Mouse (Mus musculus) c-Kit-negative CD71-positive TER-119-positive erythroid progenitor cells, embryonic 14.5 days (primary cell): ENCODE measurements around the gene Ntn5.

Experiments
- DNase-seq: peaks from one replicate; pipeline ENCODE4 v3.0.0-alpha.2; 2013; ENCODE audit warnings: low read depth, low spot score

Gene Ntn5

GRCm38 (mm10) chr7:45725713-45726112, 41.9 kb downstream of the Ntn5 start, which contains the start of gene Spaca4:
Spaca4 (minus strand) TSS chr7:45725813.
- no peak for DNase-seq

GRCm38 (mm10) chr7:45726419-45726818, 42.6 kb downstream of the Ntn5 start:
- no peak for DNase-seq

GRCm38 (mm10) chr7:45727625-45728024, 43.8 kb downstream of the Ntn5 start:
- no peak for DNase-seq

GRCm38 (mm10) chr7:45730727-45731431, 47.1 kb downstream of the Ntn5 start:
- DNase-seq: no peak

- no peak for DNase-seq
Measured at GRCm38 (mm10) chr7:45733477-45733876, 49.7 kb downstream of the Ntn5 start.

GRCm38 (mm10) chr7:45739162-45739763, 55.4 kb downstream of the Ntn5 start:
- peak; percentile 60 for DNase-seq

GRCm38 (mm10) chr7:45739820-45740219, 56.0 kb downstream of the Ntn5 start:
- no peak for DNase-seq

- DNase-seq: no peak
Measured at GRCm38 (mm10) chr7:45741308-45741707, 57.5 kb downstream of the Ntn5 start.

- no peak for DNase-seq
Measured at GRCm38 (mm10) chr7:45741777-45742176, 58.0 kb downstream of the Ntn5 start.

- no peak for DNase-seq
Measured at GRCm38 (mm10) chr7:45742338-45742737, 58.5 kb downstream of the Ntn5 start.
